Mouse (Mus musculus): Measurements from ENCODE around the gene Gm11060.

DNA sequence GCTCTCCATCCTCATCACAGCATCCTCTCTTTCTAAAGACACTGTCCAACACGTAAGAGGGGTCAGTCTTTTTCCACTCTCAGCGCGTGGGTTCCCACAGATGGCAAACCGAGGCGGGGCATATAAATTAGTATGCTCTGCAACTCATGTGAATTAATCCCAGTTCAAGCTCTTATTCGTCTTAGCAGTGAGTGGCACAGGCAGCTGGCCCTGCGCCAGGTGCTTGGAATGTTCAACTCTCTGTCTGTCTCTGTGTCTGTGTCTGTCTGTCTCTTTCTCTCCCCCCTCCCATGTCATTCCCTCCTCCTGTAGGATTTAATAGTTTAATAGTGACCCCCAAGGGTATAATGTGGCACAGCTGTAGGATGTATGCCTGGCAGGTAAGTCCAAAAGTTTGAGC is 7.6 kb downstream of the Gm11060 start:
- TF ChIP-seq CTCF (IDR thresholded peaks at IDR 0.05; ENCODE audit: low read depth) = no peak
- no peak for TF ChIP-seq EP300 (IDR thresholded peaks at IDR 0.05; ENCODE audit: low read depth)

All from liver, postnatal 0 days (tissue).